Mouse (Mus musculus) brain, adult 2 months (tissue): Measurements from ENCODE around the gene E2f6.
A peak's percentile ranks its signal among the peaks of the same experiment; 100 is the strongest.

Source experiments
- DNase-seq: peaks from one replicate; pipeline ENCODE4 v3.0.0; 2011; ENCODE audit warnings: low read depth, low spot score

The E2f6 gene

DNA sequence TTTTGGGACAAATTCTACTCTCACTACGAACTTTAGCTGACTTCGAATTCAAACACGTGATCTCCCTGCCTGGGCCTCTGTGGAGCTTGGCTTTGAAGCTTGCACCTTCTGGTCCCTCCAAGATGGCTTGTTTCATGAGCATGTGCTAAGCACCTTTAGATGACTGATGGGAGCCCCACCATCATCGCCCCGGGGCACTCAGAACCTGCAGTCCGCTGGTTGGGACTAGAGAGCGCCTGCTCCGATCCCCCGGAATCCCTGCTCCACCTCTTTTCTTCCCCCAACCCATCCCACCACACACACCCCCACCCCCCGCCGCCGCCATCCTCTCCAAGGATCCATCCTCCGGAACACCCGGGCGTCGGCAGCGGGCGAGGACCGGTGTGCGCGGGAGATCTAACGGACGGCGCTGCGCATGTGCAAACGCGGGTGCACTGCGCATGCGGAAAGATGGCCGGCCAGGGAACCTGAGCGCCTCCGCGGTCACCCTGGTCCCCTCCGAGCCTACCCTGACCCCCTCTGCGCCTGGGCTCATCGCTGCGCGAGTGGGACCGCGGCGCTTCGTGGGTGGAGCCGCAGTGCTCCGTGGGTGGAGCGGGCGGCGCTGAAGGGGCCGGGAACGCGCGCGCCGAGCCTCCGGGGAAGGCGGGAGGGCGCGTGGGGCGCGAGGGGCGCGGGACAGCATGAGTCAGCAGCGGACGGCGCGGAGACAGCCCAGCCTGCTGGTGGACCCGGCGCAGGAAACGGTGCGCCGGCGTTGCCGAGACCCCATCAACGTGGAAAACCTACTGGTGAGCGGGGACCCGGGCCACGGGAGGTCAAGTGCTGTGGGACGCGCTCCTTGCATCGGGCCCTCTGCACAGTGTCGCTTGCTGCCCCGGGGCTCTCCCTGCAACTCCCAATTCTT lies at the start of gene E2f6:
Gene E2f6, plus strand, starts transcription at position 439 of the 907 bp plus-strand sequence.
- peak; percentile 89 for DNase-seq

DNA sequence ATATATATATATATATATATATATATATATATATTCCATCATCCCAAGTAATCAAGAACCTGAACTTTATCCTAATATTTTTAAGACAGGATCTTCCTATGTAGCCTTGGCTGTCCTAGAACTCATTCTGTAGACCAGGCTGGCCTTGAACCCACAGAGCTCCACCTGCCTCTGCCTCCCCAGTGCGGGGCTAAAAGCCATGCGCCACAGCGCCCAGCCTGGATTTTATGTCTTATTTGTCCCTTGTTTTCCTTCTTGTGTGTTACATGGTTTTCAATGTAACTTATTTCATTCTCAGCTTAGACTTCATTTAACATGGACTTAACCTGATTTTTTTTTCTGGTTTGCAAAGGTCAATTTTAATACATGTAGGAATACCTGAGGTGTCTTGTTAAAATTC lies 49.3 kb upstream of the E2f6 start:
- DNase-seq = no peak

DNA sequence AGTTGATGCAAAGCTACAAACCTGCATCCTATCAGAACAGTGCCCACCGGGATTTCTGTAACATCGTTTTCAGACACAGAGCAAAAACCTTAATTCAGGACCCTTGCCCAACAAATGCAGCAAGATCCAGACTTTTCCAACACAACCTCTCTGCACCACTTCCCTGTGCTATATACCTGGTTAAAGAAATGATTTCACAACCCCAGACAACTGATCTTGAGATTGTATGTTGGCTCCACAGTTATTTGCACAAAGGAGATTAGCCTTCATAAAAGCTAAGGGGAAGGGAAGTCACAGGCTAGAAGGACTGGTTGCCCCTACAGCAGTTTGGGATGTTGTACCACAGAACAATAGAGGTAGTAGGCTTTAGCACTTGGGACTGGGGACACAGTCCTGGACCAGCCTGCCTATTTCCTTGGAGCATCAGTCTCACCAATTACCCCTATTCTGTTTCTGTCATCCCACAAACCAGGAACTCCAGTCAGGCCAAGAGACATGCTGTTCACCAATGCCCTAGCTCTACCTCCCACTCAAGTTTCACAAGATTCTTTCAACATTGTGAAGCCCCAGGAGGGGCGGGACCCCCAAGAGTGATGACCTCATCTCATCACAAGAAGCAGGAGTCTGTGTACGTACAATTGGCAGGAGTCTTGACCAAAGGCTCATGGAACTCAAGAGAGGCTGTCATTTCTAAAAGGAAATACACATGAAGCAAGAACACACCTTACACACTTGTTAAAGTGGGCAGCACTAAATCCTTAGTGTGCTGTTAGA lies 46.9 kb upstream of the E2f6 start:
- no peak for DNase-seq

DNA sequence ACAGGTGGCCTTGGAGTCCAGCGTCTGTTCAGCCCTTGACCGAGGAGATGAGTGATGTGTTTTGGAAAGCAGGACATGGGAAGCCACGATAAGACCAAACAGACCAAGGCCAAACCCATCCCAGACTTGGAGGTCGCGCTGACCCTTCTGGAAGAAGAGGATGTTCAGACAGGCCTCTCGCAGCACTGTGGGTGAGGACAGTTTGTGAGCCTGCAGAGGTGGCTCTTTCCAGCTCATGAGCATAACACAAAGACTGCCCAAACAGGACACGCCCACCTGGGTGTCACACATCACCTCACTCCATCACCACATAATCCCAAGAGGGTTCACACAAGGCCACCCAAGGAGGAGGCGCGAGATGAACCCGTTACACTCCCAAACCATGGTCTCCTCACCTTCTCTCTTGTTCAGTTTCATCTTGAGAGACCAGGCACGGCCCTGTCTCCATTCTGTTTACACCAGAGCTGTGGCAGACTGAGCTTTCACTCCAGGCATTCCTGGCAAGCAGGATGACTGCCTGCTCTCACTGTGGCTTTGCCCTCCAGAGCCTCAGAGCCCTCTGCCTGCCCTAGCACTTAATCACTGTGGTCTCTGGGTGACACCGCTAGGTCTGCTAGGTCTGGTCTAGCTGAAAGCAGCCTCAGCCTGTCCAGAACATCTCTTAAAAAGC lies 45.9 kb upstream of the E2f6 start:
- no peak for DNase-seq

DNA sequence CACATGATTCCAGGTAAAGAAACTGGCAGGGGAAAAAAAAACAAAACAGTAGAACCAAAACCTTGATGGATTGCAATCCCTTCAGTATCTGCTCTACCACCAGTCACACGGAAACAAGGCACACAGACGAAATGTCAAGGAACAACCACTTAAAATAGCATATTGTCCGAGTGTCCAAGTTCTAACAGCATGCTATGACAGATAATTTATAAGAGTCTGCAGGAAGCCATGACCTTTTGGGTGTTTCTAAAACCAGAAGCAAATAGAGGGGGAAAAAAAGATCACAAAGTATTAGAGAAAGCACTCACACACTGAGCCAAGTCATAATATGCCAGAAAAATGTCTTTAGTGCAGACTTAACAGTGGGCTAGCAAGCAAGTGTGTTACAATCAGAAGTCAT lies 42.5 kb upstream of the E2f6 start:
- no peak for DNase-seq

DNA sequence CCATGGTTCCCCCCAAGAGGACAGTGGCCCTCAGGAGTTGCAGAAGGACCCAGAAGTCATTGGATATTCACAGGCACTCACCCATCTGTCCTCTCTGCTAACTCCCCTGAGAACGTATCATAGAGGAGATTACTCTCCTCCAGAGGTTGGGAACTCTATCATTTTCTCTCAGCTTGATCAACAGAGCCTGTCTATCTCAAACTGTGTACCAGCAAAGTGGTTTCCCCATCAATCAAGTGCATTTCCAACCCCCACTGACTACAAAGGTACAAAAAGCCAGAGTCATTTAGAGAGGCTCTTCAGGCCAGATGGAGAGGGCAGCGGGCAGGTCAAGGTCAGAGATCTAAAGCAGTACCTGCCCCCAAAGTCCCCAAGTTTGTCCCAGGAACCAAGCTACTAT lies 42.1 kb upstream of the E2f6 start:
- DNase-seq = no peak

DNA sequence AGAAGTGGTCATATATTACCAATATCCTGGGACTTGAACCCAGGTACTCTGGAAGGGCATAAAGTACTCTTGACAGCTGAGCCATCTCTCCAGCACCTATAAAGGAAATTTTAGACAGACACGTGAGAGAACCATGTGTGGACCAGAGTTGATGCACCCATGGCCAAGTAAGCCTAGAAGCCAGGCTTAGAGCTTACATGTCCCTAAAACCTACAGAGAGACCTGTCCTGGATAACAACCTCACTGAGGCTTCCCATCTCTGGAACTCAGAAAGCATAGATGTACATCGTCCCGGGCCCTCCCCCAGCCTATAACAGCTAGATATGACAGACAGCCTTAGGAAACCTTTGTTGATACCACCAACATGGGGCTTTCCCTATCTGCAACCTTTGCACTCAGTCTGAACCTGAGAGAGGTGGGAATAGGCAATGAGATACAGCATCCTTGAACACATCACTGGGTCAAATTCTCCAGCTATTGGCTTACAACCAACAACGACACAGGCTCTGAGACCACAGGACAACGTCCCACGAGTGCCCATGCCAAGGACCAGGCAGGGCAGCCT lies 41.1 kb upstream of the E2f6 start:
- DNase-seq = no peak

DNA sequence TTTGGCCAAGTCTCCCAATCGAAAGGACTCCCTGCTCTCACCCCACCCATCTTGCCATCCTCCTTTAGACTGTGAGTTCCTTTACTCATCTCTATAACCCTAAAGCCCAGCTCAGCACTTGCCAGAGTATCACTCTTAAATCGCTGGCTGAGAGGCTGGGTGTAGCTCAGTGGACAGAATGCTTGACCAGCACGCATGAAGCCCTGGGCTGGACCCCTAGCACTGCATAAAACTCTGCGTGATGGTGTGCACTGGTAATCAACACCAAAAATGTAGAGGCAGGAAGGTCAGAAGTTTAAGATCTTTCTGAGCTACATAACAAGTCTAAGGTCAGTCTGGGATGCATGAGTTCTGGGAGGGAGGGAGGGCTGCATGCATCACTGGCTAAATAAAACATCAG lies 36.2 kb upstream of the E2f6 start:
- DNase-seq = no peak

DNA sequence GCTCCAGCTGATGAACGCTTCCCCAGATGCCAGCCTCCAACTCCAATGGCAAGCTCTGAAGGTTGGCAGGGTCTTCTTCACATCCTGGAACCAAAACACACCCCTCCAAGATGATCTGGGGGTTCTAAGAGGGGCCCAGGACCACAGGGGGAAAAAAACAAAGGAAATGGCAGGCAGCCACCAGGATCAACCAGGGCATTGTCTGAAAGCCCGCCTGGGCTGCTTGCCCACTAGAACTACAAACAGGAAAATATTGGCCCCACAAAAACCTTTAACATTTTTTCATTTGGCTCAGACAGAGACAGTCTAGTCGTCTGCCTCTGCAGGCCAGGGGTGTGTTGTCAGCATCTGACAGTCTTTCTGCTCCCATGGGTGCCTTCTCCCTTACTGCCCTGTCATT lies 35.4 kb upstream of the E2f6 start:
- DNase-seq = no peak

DNA sequence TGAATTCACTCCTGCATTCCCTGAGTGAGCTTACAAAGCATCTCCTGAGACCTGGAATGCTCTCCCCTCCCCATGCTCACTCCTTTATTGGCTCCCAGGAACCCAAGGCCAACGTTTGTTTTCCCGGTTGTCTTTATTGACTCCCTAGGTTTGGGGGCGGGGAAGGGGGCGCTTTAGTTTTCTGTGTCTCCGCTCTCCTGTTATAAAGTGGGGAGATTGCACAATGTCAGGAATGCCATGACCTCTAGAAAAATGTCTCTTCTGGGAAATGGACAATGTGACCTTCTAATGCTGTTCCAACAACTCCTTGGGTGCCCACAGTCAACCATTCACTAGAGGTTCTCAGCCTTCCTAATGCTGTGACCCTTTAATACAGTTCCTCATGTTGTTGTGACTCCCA lies 32.2 kb upstream of the E2f6 start:
- DNase-seq = no peak

DNA sequence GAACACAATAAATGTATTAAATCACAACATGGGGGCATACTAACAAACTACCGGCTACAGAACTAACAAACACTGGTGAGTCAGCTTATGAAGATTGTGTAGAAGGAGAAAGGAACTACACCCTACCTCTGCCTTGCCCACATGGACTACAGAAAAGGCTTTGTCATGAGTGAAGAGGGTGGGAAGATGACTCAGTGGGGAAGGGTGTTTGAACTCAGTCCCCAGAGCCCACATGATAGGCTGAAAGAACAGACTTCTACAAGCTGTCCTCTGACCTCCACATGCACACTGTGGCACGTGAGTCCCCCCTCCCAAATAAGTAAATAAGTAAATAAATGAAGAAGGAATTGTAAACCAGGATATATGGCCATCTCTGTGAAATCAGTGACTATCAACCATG lies 31.6 kb upstream of the E2f6 start:
- peak; percentile 20 for DNase-seq

DNA sequence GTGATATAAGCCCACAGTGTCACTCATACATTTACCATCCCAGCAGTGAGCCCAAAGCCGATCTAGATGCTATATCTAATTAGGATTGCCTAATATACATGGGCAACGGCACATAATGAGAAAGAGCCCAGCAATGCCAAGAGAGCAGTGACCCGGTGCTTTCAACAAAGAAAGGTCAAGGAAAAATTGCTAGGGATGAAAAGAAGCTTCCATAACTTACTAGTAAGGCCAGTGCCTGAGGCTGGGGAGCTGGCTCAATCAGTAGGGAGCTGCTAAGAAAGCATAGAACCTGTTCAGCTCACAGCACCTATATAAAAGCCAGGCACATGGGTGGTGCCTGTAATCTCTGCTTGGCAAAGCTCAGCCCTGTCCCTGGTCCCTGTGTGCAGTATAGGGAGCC lies 30.4 kb upstream of the E2f6 start:
- DNase-seq = no peak

DNA sequence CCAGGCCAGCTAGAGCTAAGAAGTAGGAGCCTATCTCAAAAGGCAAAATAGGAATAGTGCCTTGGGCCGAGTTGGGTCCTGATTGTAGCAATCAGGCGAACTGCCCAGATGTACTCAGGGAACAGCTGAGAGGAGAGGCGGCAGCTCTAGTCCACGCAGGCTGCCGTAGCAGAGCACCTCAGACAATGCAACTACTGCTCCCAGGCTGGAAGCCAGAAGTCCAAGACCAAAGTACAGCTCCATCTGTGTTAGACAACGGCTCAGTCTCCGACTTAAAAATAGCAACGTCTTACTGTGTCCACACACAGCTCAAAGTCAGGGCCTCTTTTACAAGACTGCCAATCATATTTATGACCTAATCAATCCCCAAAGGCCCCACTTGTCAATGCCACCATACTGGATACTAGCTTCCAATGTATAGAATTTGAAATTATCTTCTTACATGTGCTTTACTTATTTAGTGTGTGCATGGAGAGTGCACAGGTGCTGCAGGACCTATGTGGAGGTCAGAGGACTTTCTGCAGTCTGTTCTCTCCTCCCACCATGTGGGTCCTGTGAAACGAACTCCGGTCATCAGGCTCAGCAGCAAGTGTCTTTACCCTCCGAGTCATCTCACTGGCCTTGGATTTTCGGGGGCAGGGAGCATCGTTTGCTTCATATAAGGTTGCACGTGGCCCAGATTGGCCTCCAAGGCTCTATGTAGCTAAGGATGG lies 29.6 kb upstream of the E2f6 start:
- peak; percentile 7 for DNase-seq

DNA sequence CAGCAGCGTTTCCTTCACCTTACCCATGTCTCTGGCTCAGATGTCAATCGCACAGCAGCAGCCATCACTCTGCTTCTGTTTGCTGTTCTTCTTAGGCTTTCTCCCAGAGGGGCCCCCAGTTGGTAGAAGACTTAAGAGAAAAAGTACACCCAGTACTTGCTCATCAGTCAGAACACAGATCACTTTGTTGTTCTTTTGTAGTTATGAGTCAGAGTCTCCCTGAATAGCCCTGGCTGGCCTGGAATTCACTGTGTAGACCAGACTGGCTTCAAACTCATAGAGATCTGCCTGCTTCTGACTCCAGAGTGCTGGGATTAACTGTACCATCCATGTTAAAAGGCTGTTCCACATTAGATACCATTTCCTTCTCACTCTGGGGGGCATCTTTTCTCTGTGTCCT lies 22.2 kb upstream of the E2f6 start:
- peak; percentile 60 for DNase-seq

DNA sequence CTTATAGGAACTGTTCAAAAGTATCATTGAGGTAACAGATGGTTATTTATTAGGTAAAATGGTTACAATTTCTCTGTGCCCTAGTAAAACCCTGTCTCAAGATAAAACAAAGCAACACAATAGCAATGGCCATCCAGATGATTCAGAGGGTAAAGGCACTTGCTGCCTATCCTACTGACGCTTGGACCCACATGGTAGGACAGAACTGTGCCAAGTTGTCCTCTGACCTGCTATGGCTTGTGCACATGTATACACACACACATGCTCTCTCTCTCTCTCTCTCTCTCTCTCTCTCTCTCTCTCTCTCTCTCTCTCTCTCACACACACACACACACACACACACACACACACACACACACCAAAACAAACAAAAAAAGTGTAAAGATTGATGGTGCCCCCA lies 21.6 kb upstream of the E2f6 start:
- no peak for DNase-seq

DNA sequence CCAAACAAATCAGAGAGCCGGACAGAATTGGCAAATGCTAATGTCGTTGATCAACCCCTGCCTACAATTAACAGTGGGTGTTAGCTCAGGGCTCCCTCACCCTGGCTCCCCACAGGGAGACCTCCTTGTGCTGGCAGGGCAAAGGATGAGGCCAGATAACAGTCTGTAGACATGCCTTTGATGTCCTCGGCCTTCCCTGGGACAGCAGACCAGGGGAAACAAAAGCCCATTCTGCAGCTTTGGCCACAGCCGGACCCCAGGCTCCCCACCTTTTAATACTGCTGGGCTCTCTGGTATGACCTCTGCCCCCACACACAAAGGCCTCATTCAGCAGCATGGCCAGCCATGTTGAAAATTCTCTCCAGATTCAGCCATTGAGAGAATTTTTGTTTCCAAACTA lies 21.0 kb upstream of the E2f6 start:
- DNase-seq = peak; percentile 64

DNA sequence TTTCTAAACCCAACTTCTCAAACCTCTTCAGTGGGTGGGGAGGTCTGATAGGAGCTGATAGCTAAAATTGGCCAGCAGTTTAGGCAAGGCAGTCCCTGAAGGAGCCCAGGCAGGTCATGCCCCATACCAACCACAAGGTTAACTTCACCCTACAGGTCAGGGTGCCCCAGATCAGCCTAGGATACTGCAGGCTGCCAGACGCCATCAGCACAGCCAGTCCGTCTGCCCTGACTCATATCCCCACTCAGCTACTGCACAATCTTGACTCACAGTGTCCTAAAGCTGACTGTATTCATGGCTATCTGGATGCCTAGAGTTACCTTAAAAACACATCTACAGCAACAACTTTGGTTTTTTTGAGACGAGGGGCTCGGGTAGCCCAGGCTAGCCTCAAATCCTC lies 20.3 kb upstream of the E2f6 start:
- DNase-seq = no peak

DNA sequence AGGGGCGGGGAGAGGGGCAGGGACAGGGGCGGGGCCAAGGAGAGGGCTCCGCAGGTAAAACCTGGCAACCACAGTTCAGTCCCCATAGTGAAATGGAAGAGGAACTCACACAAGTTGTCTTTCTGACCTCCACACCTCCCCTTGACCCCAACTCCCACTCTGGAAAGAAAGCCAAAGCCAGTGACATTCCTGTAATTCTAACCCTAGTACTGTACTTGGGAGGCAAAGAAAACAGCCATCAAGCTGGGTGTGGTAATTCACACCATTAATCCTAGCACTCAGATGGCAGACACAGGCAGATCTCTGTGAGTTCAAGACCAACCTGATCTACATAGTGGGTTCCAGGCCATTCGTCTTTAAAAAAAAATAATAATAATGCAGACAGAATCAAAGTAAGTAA lies 17.4 kb upstream of the E2f6 start:
- no peak for DNase-seq

DNA sequence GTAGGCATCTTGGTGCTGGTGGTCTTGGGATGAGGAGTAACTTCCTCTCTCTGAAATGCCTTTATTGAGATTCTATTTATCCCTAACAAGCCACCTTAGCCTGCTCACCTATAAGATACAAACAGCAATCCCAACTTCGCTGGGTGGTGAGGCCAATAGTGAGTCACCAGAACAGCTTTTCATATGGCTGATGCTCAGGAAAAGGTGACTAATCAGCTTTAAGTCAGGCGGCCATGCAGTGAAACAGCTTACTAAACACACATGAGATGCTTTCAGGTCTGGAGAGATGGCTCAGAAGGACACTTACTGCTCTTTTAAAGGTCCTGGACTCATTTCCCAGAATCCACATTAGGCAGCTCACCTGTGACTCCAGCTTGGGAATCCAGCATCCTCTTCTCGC lies 15.0 kb upstream of the E2f6 start:
- no peak for DNase-seq

DNA sequence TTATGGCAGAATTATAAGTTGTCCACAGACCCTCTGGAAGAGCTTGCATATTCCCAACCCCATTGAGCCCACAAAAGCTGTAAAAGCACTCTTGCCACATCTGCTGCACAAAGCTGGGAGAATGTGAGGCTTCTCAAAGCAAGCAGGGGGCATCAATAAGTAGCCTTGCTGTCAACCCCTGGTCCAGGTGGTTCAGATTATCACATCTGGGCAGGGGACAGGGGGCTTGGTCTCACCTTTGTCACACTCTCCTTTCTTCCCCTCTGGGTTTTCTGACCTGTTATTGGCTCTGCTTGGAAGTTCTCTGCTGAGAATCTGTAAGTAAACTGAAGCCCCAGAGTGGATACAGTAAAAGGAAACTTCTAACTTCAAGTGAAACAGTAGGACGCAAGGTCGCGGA lies 11.9 kb upstream of the E2f6 start:
- no peak for DNase-seq

DNA sequence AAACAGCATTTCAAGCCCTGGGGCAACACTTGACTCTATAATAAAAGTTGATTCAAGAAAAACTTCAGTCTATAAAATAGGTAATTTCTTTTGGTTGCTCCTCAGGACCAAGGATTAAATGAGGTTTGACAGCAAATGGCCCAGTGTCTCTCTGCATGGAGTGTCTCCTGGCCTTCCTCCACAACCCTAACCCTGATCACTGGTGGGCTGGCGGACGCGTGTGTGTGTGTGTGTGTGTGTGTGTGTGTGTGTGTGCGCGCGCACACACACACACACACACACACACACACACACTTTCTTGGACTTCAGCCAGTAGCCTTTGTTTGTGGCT lies 10.9 kb upstream of the E2f6 start:
- DNase-seq = no peak
